Mouse (Mus musculus) layer of hippocampus, adult 9-10 months (tissue): ENCODE results near the gene Slc17a1.

Experiments used
- DNase-seq: peaks from one replicate; pipeline ENCODE4 v3.0.0; 2022; ENCODE audit warnings: low spot score

Slc17a1 gene

GRCm38 (mm10) chr13:23889011-23889605 lies 21.6 kb downstream of the Slc17a1 start:
- DNase-seq = no peak

GRCm38 (mm10) chr13:23892592-23893268 lies 25.2 kb downstream of the Slc17a1 start:
- DNase-seq = no peak

- DNase-seq = no peak
These were observed 25.7 kb downstream of the Slc17a1 start for GRCm38 (mm10) chr13:23893269-23893593.

- no peak for DNase-seq
These were observed 30.7 kb downstream of the Slc17a1 start for GRCm38 (mm10) chr13:23898242-23898641.

GRCm38 (mm10) chr13:23906906-23907305 lies 39.4 kb downstream of the Slc17a1 start:
- no peak for DNase-seq

- DNase-seq = no peak
These were observed 42.6 kb downstream of the Slc17a1 start for GRCm38 (mm10) chr13:23910121-23910520.

GRCm38 (mm10) chr13:23911335-23911734 lies 43.8 kb downstream of the Slc17a1 start:
- DNase-seq = no peak

- DNase-seq = no peak
These were observed 46.3 kb downstream of the Slc17a1 start for GRCm38 (mm10) chr13:23913791-23914306.

GRCm38 (mm10) chr13:23914376-23915167 lies 47.0 kb downstream of the Slc17a1 start, which contains the start of gene Slc17a4:
TSS of gene Slc17a4 (minus strand) at chr13:23915009.
- no peak for DNase-seq

GRCm38 (mm10) chr13:23916132-23916531 lies 48.6 kb downstream of the Slc17a1 start:
- no peak for DNase-seq

GRCm38 (mm10) chr13:23917674-23918073 lies 50.1 kb downstream of the Slc17a1 start:
- no peak for DNase-seq

GRCm38 (mm10) chr13:23925792-23926191 lies 58.2 kb downstream of the Slc17a1 start:
- DNase-seq = no peak

- no peak for DNase-seq
These were observed 61.1 kb downstream of the Slc17a1 start for GRCm38 (mm10) chr13:23928637-23929036.

- DNase-seq = no peak
These were observed 62.9 kb downstream of the Slc17a1 start for GRCm38 (mm10) chr13:23930461-23930860.

GRCm38 (mm10) chr13:23930904-23931303 lies 63.4 kb downstream of the Slc17a1 start:
- DNase-seq = no peak

- DNase-seq = no peak
These were observed 66.1 kb downstream of the Slc17a1 start, which contains the start of gene Hist1h2ba for GRCm38 (mm10) chr13:23933421-23934210. TSS of gene Hist1h2ba (minus strand) at chr13:23934156.

- no peak for DNase-seq
These were observed 66.6 kb downstream of the Slc17a1 start, which contains the start of gene Hist1h2aa for GRCm38 (mm10) chr13:23934211-23934520. TSS of gene Hist1h2aa (plus strand) at chr13:23934462.

GRCm38 (mm10) chr13:23938699-23939098 lies 71.1 kb downstream of the Slc17a1 start:
- no peak for DNase-seq

- no peak for DNase-seq
These were observed 72.7 kb downstream of the Slc17a1 start for GRCm38 (mm10) chr13:23940291-23940690.

GRCm38 (mm10) chr13:23942861-23943260 lies 75.3 kb downstream of the Slc17a1 start:
- no peak for DNase-seq
